Mouse (Mus musculus): Measurements from ENCODE around the gene Cluh.

The Cluh gene

GRCm38 (mm10) chr11:74649095-74649646, at the start of gene Cluh:
Cluh (plus strand) TSS chr11:74649495.
- peak; percentile 98 for DNase-seq

GRCm38 (mm10) chr11:74602286-74602685, 47.0 kb upstream of the Cluh start:
- DNase-seq = no peak

- DNase-seq = no peak
These were observed 39.2 kb upstream of the Cluh start for GRCm38 (mm10) chr11:74610068-74610467.

- DNase-seq = no peak
These were observed 38.6 kb upstream of the Cluh start, which contains the start of gene Rap1gap2 for GRCm38 (mm10) chr11:74610545-74611176. Rap1gap2 (minus strand) TSS chr11:74610915.

GRCm38 (mm10) chr11:74611437-74611836, 37.9 kb upstream of the Cluh start:
- DNase-seq = no peak

- DNase-seq = no peak
These were observed 35.9 kb upstream of the Cluh start for GRCm38 (mm10) chr11:74613428-74613827.

GRCm38 (mm10) chr11:74615571-74615970, 33.7 kb upstream of the Cluh start:
- no peak for DNase-seq

GRCm38 (mm10) chr11:74619201-74619955, 29.9 kb upstream of the Cluh start, which contains the start of gene Ccdc92b:
Ccdc92b (plus strand) TSS chr11:74619605.
- DNase-seq = peak; percentile 77

- no peak for DNase-seq
These were observed 29.4 kb upstream of the Cluh start for GRCm38 (mm10) chr11:74619956-74620300.

- DNase-seq = no peak
These were observed 27.2 kb upstream of the Cluh start for GRCm38 (mm10) chr11:74621974-74622669.

- no peak for DNase-seq
These were observed 25.6 kb upstream of the Cluh start for GRCm38 (mm10) chr11:74623693-74624092.

GRCm38 (mm10) chr11:74625333-74625732, 24.0 kb upstream of the Cluh start:
- DNase-seq = no peak

- DNase-seq = no peak
These were observed 21.8 kb upstream of the Cluh start for GRCm38 (mm10) chr11:74627481-74627880.

GRCm38 (mm10) chr11:74631880-74632789, 17.2 kb upstream of the Cluh start:
- DNase-seq = no peak

- peak; percentile 89 for DNase-seq
These were observed 14.6 kb upstream of the Cluh start for GRCm38 (mm10) chr11:74634490-74635275.

GRCm38 (mm10) chr11:74637486-74637885, 11.8 kb upstream of the Cluh start:
- no peak for DNase-seq

- DNase-seq = peak; percentile 84
These were observed 11.1 kb upstream of the Cluh start for GRCm38 (mm10) chr11:74637971-74638790.

- peak; percentile 74 for DNase-seq
These were observed 10.4 kb upstream of the Cluh start for GRCm38 (mm10) chr11:74638791-74639411.

GRCm38 (mm10) chr11:74639628-74640027, 9.7 kb upstream of the Cluh start:
- peak; percentile 16 for DNase-seq

- peak; percentile 53 for DNase-seq
These were observed 1.3 kb upstream of the Cluh start for GRCm38 (mm10) chr11:74647966-74648365.

Measured in lung, postnatal 36 days (tissue).